In the genomic region with DNA sequence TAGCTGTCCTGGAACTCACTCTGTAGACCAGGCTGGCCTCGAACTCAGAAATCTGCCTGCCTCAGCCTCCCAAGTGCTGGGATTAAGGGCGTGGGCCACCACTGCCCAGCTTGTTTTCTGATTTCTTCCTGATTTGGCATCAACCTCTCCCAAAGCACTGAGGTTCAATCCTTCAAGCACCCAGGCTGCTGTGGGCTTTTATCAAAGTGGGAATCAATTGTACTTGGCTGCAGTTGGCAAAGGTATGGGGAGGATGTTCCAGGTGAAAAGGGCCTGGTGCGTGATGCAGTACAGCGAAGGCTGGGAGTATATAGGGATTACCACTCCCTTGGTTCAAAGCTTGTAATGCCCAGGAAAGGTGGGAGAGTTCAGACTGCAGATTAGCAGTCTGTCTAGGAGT, we compare ENCODE assay signal across 9 mouse cellular contexts. TPM values are rescaled to one million over a fixed set of nuclear protein-coding genes. Genes with fewer than 3 reads are reported as not detected.
DNase-seq lines count a peak whose midpoint lies in the region; ATAC-seq and TF ChIP-seq lines count a peak whose summit lies in the region.
"Had no signal": no experiment of that assay in that cellular context is flagged by ENCODE, and none has a peak within 500 bp of the region (broad histone marks: within the 10 kb centered on the region; RNA-seq: fewer than 3 reads in every experiment).

No protein-coding gene starts in this region.

- no peak for ATAC-seq in kidney, postnatal 0 days (replicated peaks; ENCODE audit: low FRiP score, low read depth)
- no peak for ATAC-seq in embryonic facial prominence, embryonic 14.5 days (ENCODE audit: low read depth)
- ATAC-seq in intestine, embryonic 14.5 days (replicated peaks; ENCODE audit: low FRiP score, low TSS enrichment, low read depth) = no peak
- ATAC-seq in midbrain, embryonic 16.5 days = no peak
- ATAC-seq in megakaryocyte progenitor cell, adult 5-6 weeks (replicated peaks; ENCODE audit: poor library complexity) = no peak

- no peaks in the 10 kb centered on the region for H3K27me3 ChIP-seq in kidney, postnatal 0 days (ENCODE audit: insufficient read depth, low read length)
- H3K27me3 ChIP-seq in embryonic facial prominence, embryonic 14.5 days (replicated peaks; ENCODE audit: control insufficient read depth, insufficient read depth, low read length) = no peaks in the 10 kb centered on the region
- H3K27me3 ChIP-seq in intestine, embryonic 14.5 days (replicated peaks; ENCODE audit: control insufficient read depth, insufficient read depth, low read length) = no peaks in the 10 kb centered on the region
- no peaks in the 10 kb centered on the region for H3K27me3 ChIP-seq in midbrain, embryonic 16.5 days (ENCODE audit: control insufficient read depth, insufficient read depth, low read depth, low read length)
- H3K27me3 ChIP-seq: Patski had no signal

- TF ChIP-seq CTCF in kidney, postnatal 0 days (IDR thresholded peaks at IDR 0.05; ENCODE audit: low read depth) = no peak

- no peak overlapping the region for H3K9ac ChIP-seq in kidney, postnatal 0 days (ENCODE audit: low read depth, low read length)
- H3K9ac ChIP-seq in embryonic facial prominence, embryonic 14.5 days (ENCODE audit: low read depth, low read length) = no peak overlapping the region
- no peak overlapping the region for H3K9ac ChIP-seq in intestine, embryonic 14.5 days (ENCODE audit: low read length)
- no peak overlapping the region; the same call in 1 of the 2 replicates for H3K9ac ChIP-seq in midbrain, embryonic 16.5 days (ENCODE audit: low read depth, low read length)

- peak overlapping the region; percentile 84 for H3K4me2 ChIP-seq in kidney, postnatal 0 days (ENCODE audit: low read length)
- peak overlapping the region; percentile 76 for H3K4me2 ChIP-seq in embryonic facial prominence, embryonic 14.5 days (ENCODE audit: low read depth, low read length)
- peak overlapping the region; percentile 79 for H3K4me2 ChIP-seq in intestine, embryonic 14.5 days (ENCODE audit: low read length)
- H3K4me2 ChIP-seq in midbrain, embryonic 16.5 days (ENCODE audit: low read length) = peak overlapping the region; percentile 99; the same call in 1 of the 2 replicates

- H3K36me3 ChIP-seq in kidney, postnatal 0 days (ENCODE audit: insufficient read depth, low read length) = peaks cover 11% of the 10 kb centered on the region; the same call in 1 of the 2 replicates
- H3K36me3 ChIP-seq in embryonic facial prominence, embryonic 14.5 days (ENCODE audit: control insufficient read depth, insufficient read depth, low read length) = peaks cover 27% of the 10 kb centered on the region
- H3K36me3 ChIP-seq in intestine, embryonic 14.5 days (ENCODE audit: control insufficient read depth, insufficient read depth, low read length) = peaks cover 28% of the 10 kb centered on the region
- H3K36me3 ChIP-seq in midbrain, embryonic 16.5 days (ENCODE audit: control insufficient read depth, insufficient read depth, low read length) = no peaks in the 10 kb centered on the region

- peaks cover 14% of the 10 kb centered on the region for H3K4me1 ChIP-seq in kidney, postnatal 0 days (replicated peaks; ENCODE audit: insufficient read depth, low read length)
- peaks cover 18% of the 10 kb centered on the region for H3K4me1 ChIP-seq in embryonic facial prominence, embryonic 14.5 days (ENCODE audit: control insufficient read depth, insufficient read depth, low read length)
- H3K4me1 ChIP-seq in intestine, embryonic 14.5 days (replicated peaks; ENCODE audit: control insufficient read depth, insufficient read depth, low read length) = peaks cover 26% of the 10 kb centered on the region
- H3K4me1 ChIP-seq in midbrain, embryonic 16.5 days (ENCODE audit: control insufficient read depth, insufficient read depth, low read length) = peaks cover 24% of the 10 kb centered on the region

- H3K9me3 ChIP-seq in kidney, postnatal 0 days (replicated peaks; ENCODE audit: low read length) = no peaks in the 10 kb centered on the region
- H3K9me3 ChIP-seq in embryonic facial prominence, embryonic 14.5 days (ENCODE audit: control insufficient read depth, low read length) = no peaks in the 10 kb centered on the region
- no peaks in the 10 kb centered on the region for H3K9me3 ChIP-seq in intestine, embryonic 14.5 days (ENCODE audit: control insufficient read depth, low read length)
- no peaks in the 10 kb centered on the region for H3K9me3 ChIP-seq in midbrain, embryonic 16.5 days (replicated peaks; ENCODE audit: control insufficient read depth, low read length, poor library complexity, severe bottlenecking)

- 61% methylated on average over 4 of the region's 4 CpGs for WGBS in kidney, postnatal 0 days
- 56% methylated on average over 4 of the region's 4 CpGs for whole genome bisulfite sequencing in embryonic facial prominence, embryonic 14.5 days
- 65% methylated on average over 4 of the region's 4 CpGs for WGBS in intestine, embryonic 14.5 days
- 60% methylated on average over 4 of the region's 4 CpGs for WGBS in midbrain, embryonic 16.5 days

- 0 out of 2 replicates have a peak overlapping the region, but pooled peaks have one; percentile 70 for H3K4me3 ChIP-seq in kidney, postnatal 0 days (replicated peaks; ENCODE audit: low read depth, low read length)
- H3K4me3 ChIP-seq in embryonic facial prominence, embryonic 14.5 days (ENCODE audit: low read depth, low read length) = peak overlapping the region; percentile 76
- peak overlapping the region; percentile 75; the same call in 1 of the 2 replicates for H3K4me3 ChIP-seq in intestine, embryonic 14.5 days (ENCODE audit: low read depth, low read length)
- peak overlapping the region; percentile 57 for H3K4me3 ChIP-seq in midbrain, embryonic 16.5 days (ENCODE audit: low read depth, low read length)

- DNase-seq in kidney, postnatal 0 days (ENCODE audit: low spot score) = no peak
- DNase-seq in kidney, postnatal 36 days = no peak
- DNase-seq in embryonic facial prominence, embryonic 14.5 days (ENCODE audit: low spot score) = no peak
- DNase-seq in intestine, embryonic 14.5 days (ENCODE audit: low spot score) = no peak
- no peak for DNase-seq in adrenal gland, postnatal 36 days
- no peak for DNase-seq in adrenal gland, postnatal 25 days

- no peak overlapping the region for H3K27ac ChIP-seq in kidney, postnatal 0 days
- H3K27ac ChIP-seq in embryonic facial prominence, embryonic 14.5 days (replicated peaks; ENCODE audit: low read depth, low read length) = 0 out of 2 replicates have a peak overlapping the region, but pooled peaks have one; percentile 8
- H3K27ac ChIP-seq in intestine, embryonic 14.5 days (ENCODE audit: low read depth) = no peak overlapping the region; the same call in 1 of the 2 replicates
- no peak overlapping the region for H3K27ac ChIP-seq in midbrain, embryonic 16.5 days (ENCODE audit: low read length)

RNA-seq across cellular contexts. Expression of a gene that starts 0.5 kb away (rescaled TPM):
- polyA plus RNA-seq in kidney, postnatal 0 days (2015; fragmentation: Nextera tagmentation; extraction: Ambion mirVana) = 59.3 and 73.1 TPM in 2 replicates
- polyA plus RNA-seq in embryonic facial prominence, embryonic 14.5 days (2014; fragmentation: Nextera tagmentation; extraction: Ambion mirVana) = 94.6 and 117 TPM in 2 replicates
- polyA plus RNA-seq in intestine, embryonic 14.5 days (2014; fragmentation: Nextera tagmentation; extraction: Ambion mirVana) = 139 and 152 TPM in 2 replicates
- 16.2 and 20.7 TPM in 2 replicates for polyA plus RNA-seq in midbrain, embryonic 16.5 days (2015; fragmentation: Nextera tagmentation; extraction: Ambion mirVana)
- 10 to 100 TPM; 28.9 to 40.1 TPM for total RNA-seq in adrenal gland, postnatal 36 days (2021)
- total RNA-seq in adrenal gland, postnatal 25 days (2021) = 48.6 and 50.9 TPM in 2 replicates
- 103 and 107 TPM in 2 replicates for total RNA-seq in megakaryocyte progenitor cell, adult 5-6 weeks (2015)
- 150 and 151 TPM in 2 replicates for total RNA-seq in megakaryocyte progenitor cell, adult 5-6 weeks (2017)

RNA-seq across cellular contexts. Expression of a gene that starts 3.0 kb away (rescaled TPM):
- polyA plus RNA-seq in kidney, postnatal 0 days (2015; fragmentation: Nextera tagmentation; extraction: Ambion mirVana) = 62.2 and 71.1 TPM in 2 replicates
- polyA plus RNA-seq in embryonic facial prominence, embryonic 14.5 days (2014; fragmentation: Nextera tagmentation; extraction: Ambion mirVana) = 44.9 and 52.1 TPM in 2 replicates
- polyA plus RNA-seq in intestine, embryonic 14.5 days (2014; fragmentation: Nextera tagmentation; extraction: Ambion mirVana) = 54.0 and 59.6 TPM in 2 replicates
- 88.4 and 99.6 TPM in 2 replicates for polyA plus RNA-seq in midbrain, embryonic 16.5 days (2015; fragmentation: Nextera tagmentation; extraction: Ambion mirVana)
- 100 to 1,000 TPM; 104 TPM for total RNA-seq in adrenal gland, postnatal 36 days (2021)
- 127 and 136 TPM in 2 replicates for total RNA-seq in adrenal gland, postnatal 25 days (2021)
- 24.3 and 26.1 TPM in 2 replicates for total RNA-seq in megakaryocyte progenitor cell, adult 5-6 weeks (2015)
- 28.4 and 32.8 TPM in 2 replicates for total RNA-seq in megakaryocyte progenitor cell, adult 5-6 weeks (2017)

RNA-seq across cellular contexts. Expression of a gene that starts 24.2 kb away (rescaled TPM):
- polyA plus RNA-seq in kidney, postnatal 0 days (2015; fragmentation: Nextera tagmentation; extraction: Ambion mirVana) = 50.6 and 54.2 TPM in 2 replicates
- polyA plus RNA-seq in embryonic facial prominence, embryonic 14.5 days (2014; fragmentation: Nextera tagmentation; extraction: Ambion mirVana) = 83.4 and 95.9 TPM in 2 replicates
- 68.0 and 71.4 TPM in 2 replicates for polyA plus RNA-seq in intestine, embryonic 14.5 days (2014; fragmentation: Nextera tagmentation; extraction: Ambion mirVana)
- 662 and 671 TPM in 2 replicates for polyA plus RNA-seq in midbrain, embryonic 16.5 days (2015; fragmentation: Nextera tagmentation; extraction: Ambion mirVana)
- total RNA-seq in adrenal gland, postnatal 36 days (2021) = 10 to 100 TPM; 34.6 to 61.1 TPM
- total RNA-seq in adrenal gland, postnatal 25 days (2021) = 31.4 and 33.5 TPM in 2 replicates
- 0.15 TPM in 1 of 2 replicates, not detected in the other for total RNA-seq in megakaryocyte progenitor cell, adult 5-6 weeks (2015)
- total RNA-seq in megakaryocyte progenitor cell, adult 5-6 weeks (2017) = 0.41 and 0.92 TPM in 2 replicates

RNA-seq across cellular contexts. Expression of a gene that starts 57.3 kb away (rescaled TPM):
- 41.0 and 42.8 TPM in 2 replicates for polyA plus RNA-seq in kidney, postnatal 0 days (2015; fragmentation: Nextera tagmentation; extraction: Ambion mirVana)
- 21.0 and 25.9 TPM in 2 replicates for polyA plus RNA-seq in embryonic facial prominence, embryonic 14.5 days (2014; fragmentation: Nextera tagmentation; extraction: Ambion mirVana)
- 21.8 and 23.0 TPM in 2 replicates for polyA plus RNA-seq in intestine, embryonic 14.5 days (2014; fragmentation: Nextera tagmentation; extraction: Ambion mirVana)
- 37.3 and 40.7 TPM in 2 replicates for polyA plus RNA-seq in midbrain, embryonic 16.5 days (2015; fragmentation: Nextera tagmentation; extraction: Ambion mirVana)
- total RNA-seq in adrenal gland, postnatal 36 days (2021) = 10 to 100 TPM; 19.3 to 30.3 TPM
- 40.6 and 43.0 TPM in 2 replicates for total RNA-seq in adrenal gland, postnatal 25 days (2021)
- total RNA-seq in megakaryocyte progenitor cell, adult 5-6 weeks (2015) = 7.8 and 9.5 TPM in 2 replicates
- total RNA-seq in megakaryocyte progenitor cell, adult 5-6 weeks (2017) = 40.1 and 40.7 TPM in 2 replicates
